Mouse (Mus musculus) liver, embryonic 13.5 days (tissue): Measurements from ENCODE around the gene Slc22a15. TPM values are rescaled to one million over a fixed set of nuclear protein-coding genes. Genes with fewer than 3 reads are reported as not detected.

Source experiments
- ATAC-seq: fragments of 200-750 bp; cut with Nextera tagmentation; 2 replicates; pipeline ENCODE4 v1.8.0; 2017; ENCODE audit warnings: low read depth, mild to moderate bottlenecking, moderate number of reproducible peaks, moderate library complexity
- DNase-seq: peaks from one replicate; pipeline ENCODE4 v3.0.0; 2022
- H3K27ac ChIP-seq: fragments of 300-500 bp; sonication (generic); 2 replicates; pipeline ENCODE4 v1.5.1; 2015; ENCODE audit warnings: moderate library complexity, mild to moderate bottlenecking, inconsistent platforms
- H3K27me3 ChIP-seq: fragments of 300-500 bp; sonication (generic); 2 replicates; pipeline ENCODE4 v1.6.1; 2015; ENCODE audit warnings: mild to moderate bottlenecking, inconsistent platforms
- H3K36me3 ChIP-seq: fragments of 300-500 bp; sonication (generic); 2 replicates; pipeline ENCODE4 v1.6.1; 2015; ENCODE audit warnings: mild to moderate bottlenecking, inconsistent platforms
- H3K4me1 ChIP-seq: fragments of 300-500 bp; sonication (generic); replicated peaks from 2 replicates; pipeline ENCODE4 v1.6.1; 2015; ENCODE audit warnings: inconsistent platforms
- H3K4me2 ChIP-seq: fragments of 300-500 bp; sonication (generic); 2 replicates; pipeline ENCODE4 v1.6.1; 2015; ENCODE audit warnings: inconsistent platforms, mild to moderate bottlenecking, moderate library complexity
- H3K4me3 ChIP-seq: fragments of 300-500 bp; sonication (generic); replicated peaks from 2 replicates; pipeline ENCODE4 v1.5.1; 2015; ENCODE audit warnings: mild to moderate bottlenecking, inconsistent platforms
- H3K9ac ChIP-seq: fragments of 300-500 bp; sonication (generic); 2 replicates; pipeline ENCODE4 v1.6.1; 2015; ENCODE audit warnings: mild to moderate bottlenecking, inconsistent platforms
- H3K9me3 ChIP-seq: fragments of 300-500 bp; sonication (generic); replicated peaks from 2 replicates; pipeline ENCODE4 v1.6.1; 2016; ENCODE audit warnings: inconsistent platforms
- WGBS: fragments of 180-500 bp; shearing (Covaris S2); methylation state at CpG from one replicate; pipeline ENCODE4 v1.1.7; 2015; ENCODE audit not compliant: insufficient replicate concordance; 5-methylcytosine and 5-hydroxymethylcytosine counted together
- polyA plus RNA-seq: library from polyadenylated mRNA; unstranded; fragments of >200 nt; fragmentation: Nextera tagmentation; extraction: Ambion mirVana; gene quantifications from 2 replicates; pipeline ENCODE4 v1.2.1, GENCODE M21; 2015

Slc22a15 gene
- polyA plus RNA-seq, 1 experiment from 2014 or later = 1.3 TPM

- no peaks in the 10 kb centered on the region for H3K27me3 ChIP-seq
- H3K9ac ChIP-seq = no peak overlapping the region
- no peak overlapping the region for H3K27ac ChIP-seq
- DNase-seq (no peak), ATAC-seq (no peak)
- H3K36me3 ChIP-seq = no peaks in the 10 kb centered on the region
- H3K4me2 ChIP-seq = no peak overlapping the region
- no peaks in the 10 kb centered on the region for H3K9me3 ChIP-seq
- H3K4me1 ChIP-seq = peaks cover 15% of the 10 kb centered on the region
- WGBS = 72% methylated on average over 6 of the region's 6 CpGs
- H3K4me3 ChIP-seq = no peak overlapping the region
These were observed 116.6 kb downstream of the Slc22a15 start for GRCm38 (mm10) chr3:101807646-101808045.

GRCm38 (mm10) chr3:101806941-101807340 lies 117.3 kb downstream of the Slc22a15 start:
- H3K27ac ChIP-seq = no peak overlapping the region
- DNase-seq = no peak
- H3K4me3 ChIP-seq = no peak overlapping the region
- no peaks in the 10 kb centered on the region for H3K36me3 ChIP-seq
- H3K27me3 ChIP-seq = no peaks in the 10 kb centered on the region
- ATAC-seq = no peak
- H3K4me1 ChIP-seq = peaks cover 15% of the 10 kb centered on the region
- H3K9me3 ChIP-seq = no peaks in the 10 kb centered on the region
- H3K4me2 ChIP-seq = no peak overlapping the region
- no peak overlapping the region for H3K9ac ChIP-seq
- 40% methylated on average over 4 of the region's 4 CpGs for WGBS

- H3K9ac ChIP-seq = no peak overlapping the region
- H3K36me3 ChIP-seq = no peaks in the 10 kb centered on the region
- H3K4me3 ChIP-seq = peak overlapping the region; percentile 10; the same call in 1 of the 2 replicates
- peak overlapping the region; percentile 39; the same call in 1 of the 2 replicates for H3K4me2 ChIP-seq
- H3K4me1 ChIP-seq = peaks cover 15% of the 10 kb centered on the region
- 4% methylated on average over 16 of the region's 16 CpGs for WGBS
- DNase-seq (peak; percentile 52), ATAC-seq (peak; percentile 77)
- H3K27ac ChIP-seq = no peak overlapping the region
- no peaks in the 10 kb centered on the region for H3K27me3 ChIP-seq
- no peaks in the 10 kb centered on the region for H3K9me3 ChIP-seq
These were observed 118.1 kb downstream of the Slc22a15 start for GRCm38 (mm10) chr3:101806149-101806548.

Other genes starting within 250 kb of the Slc22a15 start
- 0.03 TPM in 1 of 2 replicates, not detected in the other for gene Mab21l3, start 75.5 kb downstream of the Slc22a15 start, polyA plus RNA-seq
- gene Nhlh2, start 85.6 kb upstream of the Slc22a15 start, polyA plus RNA-seq = 0.03 TPM in 2 replicates
- gene Casq2, start 162.0 kb upstream of the Slc22a15 start, polyA plus RNA-seq = 1.9 and 2.0 TPM in 2 replicates